Mouse (Mus musculus) megakaryocyte progenitor cell, adult 5-6 weeks (primary cell): Measurements from ENCODE around the gene Ppfibp1. TPM values are rescaled to one million over a fixed set of nuclear protein-coding genes. Genes with fewer than 3 reads are reported as not detected.

Source experiments
- ATAC-seq: replicated peaks from 2 replicates; pipeline ENCODE4 v1.8.0; 2016; ENCODE audit warnings: mild to moderate bottlenecking, moderate TSS enrichment, inconsistent platforms; ENCODE audit not compliant: poor library complexity
- total RNA-seq, 2 experiments: library from RNA; stranded (forward) in 1 of 2; stranded (reverse) in 1 of 2; fragments of 157-497, 149-512 nt in 1 of 2; fragments of 200-1000 nt in 1 of 2; gene quantifications; 2 replicates each; pipeline versions ENCODE4 v1.2.3 to v1.2.4; 2015 to 2017

The Ppfibp1 gene
- total RNA-seq, 2 experiments from 2014 or later = 6.8 to 9.8 TPM

GRCm38 (mm10) chr6:147076878-147077277 is 188.6 kb downstream of the Ppfibp1 start:
- no peak for ATAC-seq

GRCm38 (mm10) chr6:147079919-147080318 is 191.6 kb downstream of the Ppfibp1 start:
- ATAC-seq = no peak

Other genes with a start within 250 kb of the Ppfibp1 start
- 222 and 260 TPM in 2 replicates for gene Med21, start 245.9 kb upstream of the Ppfibp1 start, total RNA-seq (2015)
- 190 and 247 TPM in 2 replicates for gene Med21, start 245.9 kb upstream of the Ppfibp1 start, total RNA-seq (2017)
- 78.9 and 81.3 TPM in 2 replicates for gene Tm7sf3, start 245.7 kb upstream of the Ppfibp1 start, total RNA-seq (2015)
- gene Tm7sf3, start 245.7 kb upstream of the Ppfibp1 start, total RNA-seq (2017) = 92.5 and 99.5 TPM in 2 replicates
- 2.5 and 3.0 TPM in 2 replicates for gene Stk38l, start 163.5 kb upstream of the Ppfibp1 start, total RNA-seq (2015)
- gene Stk38l, start 163.5 kb upstream of the Ppfibp1 start, total RNA-seq (2017) = 2.3 and 2.4 TPM in 2 replicates
- gene Arntl2, start 92.4 kb upstream of the Ppfibp1 start, total RNA-seq (2015) = not detected in 2 replicates
- not detected in 2 replicates for gene Arntl2, start 92.4 kb upstream of the Ppfibp1 start, total RNA-seq (2017)
- gene Smco2, start 38.4 kb upstream of the Ppfibp1 start, total RNA-seq (2015) = not detected in 2 replicates
- gene Smco2, start 38.4 kb upstream of the Ppfibp1 start, total RNA-seq (2017) = not detected in 2 replicates
- not detected in 2 replicates for gene 1700034J05Rik, start 65.9 kb downstream of the Ppfibp1 start, total RNA-seq (2015)
- gene 1700034J05Rik, start 65.9 kb downstream of the Ppfibp1 start, total RNA-seq (2017) = not detected in 2 replicates
- gene Rep15, start 144.1 kb downstream of the Ppfibp1 start, total RNA-seq (2015) = 0.27 TPM in 1 of 2 replicates, not detected in the other
- 0.41 TPM in 1 of 2 replicates, not detected in the other for gene Rep15, start 144.1 kb downstream of the Ppfibp1 start, total RNA-seq (2017)
- gene Mrps35, start 154.3 kb downstream of the Ppfibp1 start, total RNA-seq (2015) = 101 and 103 TPM in 2 replicates
- 87.8 and 94.0 TPM in 2 replicates for gene Mrps35, start 154.3 kb downstream of the Ppfibp1 start, total RNA-seq (2017)
- not detected in 2 replicates for gene Mansc4, start 198.5 kb downstream of the Ppfibp1 start, total RNA-seq (2015)
- not detected in 2 replicates for gene Mansc4, start 198.5 kb downstream of the Ppfibp1 start, total RNA-seq (2017)
- 8.0 and 9.7 TPM in 2 replicates for gene Klhl42, start 202.9 kb downstream of the Ppfibp1 start, total RNA-seq (2015)
- 6.5 and 7.6 TPM in 2 replicates for gene Klhl42, start 202.9 kb downstream of the Ppfibp1 start, total RNA-seq (2017)